Mouse (Mus musculus) embryonic facial prominence, embryonic 12.5 days (tissue): ENCODE measurements at regions not wholly inside any gene's neighbourhood (a gene's known extent, or its start where the extent isn't known, plus 50 kb on each side); places are given as distances from the start of the nearest gene placed in this dataset.

Experiments used
- ATAC-seq: fragments of 200-750 bp; cut with Nextera tagmentation; 2 replicates; pipeline ENCODE4 v1.8.0; 2017; ENCODE audit not compliant: insufficient number of reproducible peaks, insufficient read depth, low FRiP score, low TSS enrichment
- H3K27ac ChIP-seq: fragments of 300-500 bp; sonication (generic); 2 replicates; pipeline ENCODE4 v1.5.1; 2016; ENCODE audit warnings: mild to moderate bottlenecking
- H3K27me3 ChIP-seq: fragments of 300-500 bp; sonication (generic); 2 replicates; pipeline ENCODE4 v1.6.1; 2016; ENCODE audit warnings: mild to moderate bottlenecking, moderate library complexity
- H3K36me3 ChIP-seq: fragments of 300-500 bp; sonication (generic); 2 replicates; pipeline ENCODE4 v1.6.1; 2016; ENCODE audit warnings: mild to moderate bottlenecking
- H3K4me1 ChIP-seq: fragments of 300-500 bp; sonication (generic); 2 replicates; pipeline ENCODE4 v1.6.1; 2016
- H3K4me2 ChIP-seq: fragments of 300-500 bp; sonication (generic); replicated peaks from 2 replicates; pipeline ENCODE4 v1.6.1; 2016; ENCODE audit warnings: mild to moderate bottlenecking, moderate library complexity
- H3K4me3 ChIP-seq: fragments of 300-500 bp; sonication (generic); 2 replicates; pipeline ENCODE4 v1.5.1; 2016; ENCODE audit warnings: mild to moderate bottlenecking
- H3K9ac ChIP-seq: fragments of 300-500 bp; sonication (generic); 2 replicates; pipeline ENCODE4 v1.6.1; 2016; ENCODE audit warnings: mild to moderate bottlenecking, moderate library complexity
- H3K9me3 ChIP-seq: fragments of 300-500 bp; sonication (generic); 2 replicates; pipeline ENCODE4 v1.6.1; 2016; ENCODE audit warnings: mild to moderate bottlenecking, moderate library complexity
- WGBS: fragments of 180-500 bp; shearing (Covaris S2); methylation state at CpG from one replicate; pipeline ENCODE4 v1.1.7; 2016; 5-methylcytosine and 5-hydroxymethylcytosine counted together

GRCm38 (mm10) chr3:140147158-140147933 lies 941.9 kb downstream of the Stpg2 start:
- H3K9me3 ChIP-seq = no peaks in the 10 kb centered on the region
- no peak overlapping the region for H3K9ac ChIP-seq
- H3K27ac ChIP-seq = no peak overlapping the region
- WGBS = 78% methylated on average over 2 of the region's 2 CpGs
- no peak overlapping the region for H3K4me2 ChIP-seq
- no peaks in the 10 kb centered on the region for H3K27me3 ChIP-seq
- H3K36me3 ChIP-seq = no peaks in the 10 kb centered on the region
- no peak for ATAC-seq
- H3K4me3 ChIP-seq = no peak overlapping the region
- no peaks in the 10 kb centered on the region for H3K4me1 ChIP-seq

- no peaks in the 10 kb centered on the region for H3K4me1 ChIP-seq
- no peak overlapping the region for H3K27ac ChIP-seq
- no peaks in the 10 kb centered on the region for H3K27me3 ChIP-seq
- H3K4me3 ChIP-seq = no peak overlapping the region
- ATAC-seq = no peak
- H3K9me3 ChIP-seq = no peaks in the 10 kb centered on the region
- H3K9ac ChIP-seq = no peak overlapping the region
- WGBS = 69% methylated on average over 7 of the region's 7 CpGs
- no peaks in the 10 kb centered on the region for H3K36me3 ChIP-seq
- no peak overlapping the region for H3K4me2 ChIP-seq
These were observed 945.0 kb downstream of the Stpg2 start for GRCm38 (mm10) chr3:140150530-140150951.

- Histone ChIP-seq H3K9ac (no peak overlapping the region), H3K9me3 (no peaks in the 10 kb centered on the region), H3K36me3 (no peaks in the 10 kb centered on the region), H3K27me3 (no peaks in the 10 kb centered on the region), H3K4me2 (no peak overlapping the region), H3K4me3 (no peak overlapping the region), H3K27ac (no peak overlapping the region), H3K4me1 (no peaks in the 10 kb centered on the region)
- no peak for ATAC-seq
- 87% methylated on average over 2 of the region's 2 CpGs for WGBS
These were observed 974.0 kb downstream of the Stpg2 start for GRCm38 (mm10) chr3:140179471-140179870.

- Histone ChIP-seq H3K4me1 (no peaks in the 10 kb centered on the region; the same call in 1 of the 2 replicates), H3K36me3 (no peaks in the 10 kb centered on the region), H3K4me3 (no peak overlapping the region), H3K27me3 (no peaks in the 10 kb centered on the region), H3K27ac (no peak overlapping the region), H3K4me2 (no peak overlapping the region), H3K9ac (no peak overlapping the region), H3K9me3 (no peaks in the 10 kb centered on the region)
- ATAC-seq = no peak
- WGBS = 81% methylated on average over 4 of the region's 4 CpGs
These were observed 977.2 kb downstream of the Stpg2 start for GRCm38 (mm10) chr3:140182690-140183089.

- Histone ChIP-seq H3K27ac (no peak overlapping the region), H3K4me3 (no peak overlapping the region), H3K9me3 (no peaks in the 10 kb centered on the region), H3K36me3 (no peaks in the 10 kb centered on the region), H3K27me3 (no peaks in the 10 kb centered on the region), H3K4me1 (no peaks in the 10 kb centered on the region; the same call in 1 of the 2 replicates), H3K4me2 (no peak overlapping the region), H3K9ac (no peak overlapping the region)
- WGBS = 53% methylated on average over 4 of the region's 4 CpGs
- ATAC-seq = no peak
These were observed 979.5 kb downstream of the Stpg2 start for GRCm38 (mm10) chr3:140184899-140185525.

- no peak for ATAC-seq
- no peaks in the 10 kb centered on the region for H3K9me3 ChIP-seq
- H3K4me1 ChIP-seq = no peaks in the 10 kb centered on the region
- H3K4me2 ChIP-seq = no peak overlapping the region
- no peak overlapping the region for H3K9ac ChIP-seq
- no peak overlapping the region for H3K27ac ChIP-seq
- H3K4me3 ChIP-seq = no peak overlapping the region
- no peaks in the 10 kb centered on the region for H3K36me3 ChIP-seq
- no peaks in the 10 kb centered on the region for H3K27me3 ChIP-seq
These were observed 1000.4 kb downstream of the Stpg2 start for GRCm38 (mm10) chr3:140205914-140206313.

- Histone ChIP-seq H3K4me1 (no peaks in the 10 kb centered on the region), H3K9me3 (no peaks in the 10 kb centered on the region), H3K27me3 (no peaks in the 10 kb centered on the region), H3K9ac (no peak overlapping the region), H3K4me3 (no peak overlapping the region), H3K27ac (no peak overlapping the region), H3K4me2 (no peak overlapping the region), H3K36me3 (no peaks in the 10 kb centered on the region)
- ATAC-seq = no peak
- WGBS = 82% methylated on average over 3 of the region's 3 CpGs
These were observed 990.7 kb downstream of the Pdha2 start for GRCm38 (mm10) chr3:140221478-140221877.

- ATAC-seq = no peak
- Histone ChIP-seq H3K4me3 (no peak overlapping the region), H3K4me1 (no peaks in the 10 kb centered on the region), H3K9me3 (no peaks in the 10 kb centered on the region), H3K27ac (no peak overlapping the region), H3K36me3 (no peaks in the 10 kb centered on the region), H3K4me2 (no peak overlapping the region), H3K27me3 (no peaks in the 10 kb centered on the region), H3K9ac (no peak overlapping the region)
- WGBS = 71% methylated on average over 2 of the region's 2 CpGs
These were observed 981.4 kb downstream of the Pdha2 start for GRCm38 (mm10) chr3:140230712-140231111.

- Histone ChIP-seq H3K4me2 (no peak overlapping the region), H3K4me1 (no peaks in the 10 kb centered on the region), H3K9ac (no peak overlapping the region), H3K27me3 (no peaks in the 10 kb centered on the region), H3K27ac (no peak overlapping the region), H3K4me3 (no peak overlapping the region), H3K9me3 (no peaks in the 10 kb centered on the region), H3K36me3 (no peaks in the 10 kb centered on the region)
- no peak for ATAC-seq
- WGBS = 84% methylated on average over 4 of the region's 4 CpGs
These were observed 979.0 kb downstream of the Pdha2 start for GRCm38 (mm10) chr3:140233144-140233543.

- H3K4me3 ChIP-seq = no peak overlapping the region
- 74% methylated on average over 2 of the region's 2 CpGs for WGBS
- ATAC-seq = no peak
These were observed 978.3 kb downstream of the Pdha2 start for GRCm38 (mm10) chr3:140233809-140234208.

GRCm38 (mm10) chr3:140239276-140239675 lies 972.9 kb downstream of the Pdha2 start:
- Histone ChIP-seq H3K27me3 (no peaks in the 10 kb centered on the region), H3K9ac (no peak overlapping the region), H3K4me1 (no peaks in the 10 kb centered on the region), H3K9me3 (no peaks in the 10 kb centered on the region), H3K4me3 (no peak overlapping the region), H3K36me3 (no peaks in the 10 kb centered on the region), H3K27ac (no peak overlapping the region), H3K4me2 (no peak overlapping the region)
- ATAC-seq = no peak
- WGBS = 86% methylated on average over 1 of the region's 1 CpGs

More at GRCm38 (mm10) chr3:140233809-140234208, 978.3 kb downstream of the Pdha2 start:
- Histone ChIP-seq H3K9me3 (no peaks in the 10 kb centered on the region), H3K4me1 (no peaks in the 10 kb centered on the region), H3K27me3 (no peaks in the 10 kb centered on the region), H3K27ac (no peak overlapping the region), H3K9ac (no peak overlapping the region), H3K4me2 (no peak overlapping the region), H3K36me3 (no peaks in the 10 kb centered on the region)
